Mouse (Mus musculus): Measurements from ENCODE around the gene Ddx10.

Gene Ddx10

GRCm38 (mm10) chr9:53247953-53248397 lies at the start of gene Ddx10:
Gene Ddx10 (minus strand): TSS chr9:53248053.
- peak; percentile 96 for DNase-seq (ENCODE audit: extremely low read depth, insufficient read length, low spot score)

DNA sequence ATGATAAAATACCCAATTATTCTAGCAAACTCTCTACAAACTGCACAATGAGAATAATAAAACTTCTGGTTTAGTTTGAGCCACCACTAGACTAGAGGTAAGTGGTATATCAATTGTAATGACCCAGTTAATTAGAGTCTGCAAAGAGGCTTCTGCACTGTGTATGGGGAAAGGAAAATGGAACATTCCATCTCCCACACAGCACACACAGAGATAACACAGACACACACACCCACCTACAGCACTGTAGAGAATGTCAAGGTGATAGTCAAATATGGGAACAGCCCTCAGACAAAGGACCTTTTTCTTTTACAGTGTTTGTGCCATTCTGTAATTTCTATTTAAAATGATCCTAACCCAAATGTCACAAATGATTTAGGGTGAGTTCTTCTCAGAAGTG lies 45.0 kb upstream of the Ddx10 start:
- DNase-seq (ENCODE audit: extremely low read depth, insufficient read length, low spot score), result no peak

DNA sequence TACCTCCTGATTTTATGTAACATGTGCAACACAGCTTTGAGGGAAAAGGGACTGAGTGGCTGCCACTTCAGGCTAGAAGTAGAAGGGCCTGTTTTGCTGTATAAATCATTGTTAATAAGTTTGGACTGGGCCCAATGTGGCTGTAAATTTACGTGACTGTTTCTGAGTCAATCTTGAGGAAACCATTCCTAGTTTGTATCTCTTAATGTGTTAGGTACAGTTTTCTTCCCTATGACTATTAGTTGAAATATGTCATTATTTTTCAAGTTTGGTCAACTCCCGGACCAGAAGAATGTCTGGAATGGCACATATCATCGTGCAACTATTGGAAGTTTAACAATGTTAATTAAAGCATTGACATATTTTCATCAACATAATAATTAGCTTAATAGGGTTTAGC lies 42.2 kb upstream of the Ddx10 start:
- no peak for DNase-seq (ENCODE audit: extremely low read depth, insufficient read length, low spot score)

- DNase-seq (ENCODE audit: extremely low read depth, insufficient read length, low spot score), result no peak
These were observed 38.9 kb upstream of the Ddx10 start for GRCm38 (mm10) chr9:53286793-53287192.

DNA sequence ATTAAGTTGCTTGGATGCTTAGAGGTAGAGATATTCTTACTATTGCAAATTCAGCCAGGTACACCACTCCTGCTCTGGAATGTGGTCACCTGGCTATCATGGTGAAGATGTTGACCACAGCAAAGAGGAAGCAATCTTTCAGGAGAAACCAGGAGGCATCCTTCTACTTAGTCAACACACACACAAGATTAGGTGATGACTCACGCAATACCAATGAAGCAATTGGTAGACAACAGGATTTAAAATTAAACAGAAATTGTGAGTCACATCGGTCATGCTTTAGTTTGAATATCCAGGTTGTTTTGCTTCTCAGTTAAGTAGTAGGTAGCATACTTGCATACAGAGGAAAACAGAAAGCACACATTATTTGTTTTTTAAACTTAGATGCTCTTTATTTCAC lies 31.1 kb upstream of the Ddx10 start:
- DNase-seq (ENCODE audit: extremely low read depth, insufficient read length, low spot score), result peak; percentile 24

- DNase-seq (ENCODE audit: extremely low read depth, insufficient read length, low spot score), result no peak
These were observed 28.5 kb upstream of the Ddx10 start for GRCm38 (mm10) chr9:53276381-53276780.

GRCm38 (mm10) chr9:53272714-53273113 lies 24.9 kb upstream of the Ddx10 start:
- DNase-seq (ENCODE audit: extremely low read depth, insufficient read length, low spot score), result no peak

- DNase-seq (ENCODE audit: extremely low read depth, insufficient read length, low spot score), result no peak
These were observed 24.4 kb upstream of the Ddx10 start for GRCm38 (mm10) chr9:53272207-53272606.

- DNase-seq (ENCODE audit: extremely low read depth, insufficient read length, low spot score), result no peak
These were observed 23.6 kb upstream of the Ddx10 start for GRCm38 (mm10) chr9:53271281-53272022.

DNA sequence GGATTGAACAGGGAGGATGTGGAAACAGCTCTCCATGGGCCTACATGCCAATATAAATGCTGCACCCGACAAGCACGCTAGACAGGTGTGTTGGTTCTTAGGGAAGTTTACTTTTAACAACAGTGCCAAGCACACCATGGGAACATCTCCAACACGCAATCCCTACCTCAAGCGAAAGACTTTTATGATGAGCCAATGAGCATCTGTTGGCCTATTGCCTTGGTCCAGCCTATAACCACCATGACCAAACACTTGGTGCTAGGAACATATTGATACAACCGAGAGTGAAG lies 21.6 kb upstream of the Ddx10 start:
- no peak for DNase-seq (ENCODE audit: extremely low read depth, insufficient read length, low spot score)

DNA sequence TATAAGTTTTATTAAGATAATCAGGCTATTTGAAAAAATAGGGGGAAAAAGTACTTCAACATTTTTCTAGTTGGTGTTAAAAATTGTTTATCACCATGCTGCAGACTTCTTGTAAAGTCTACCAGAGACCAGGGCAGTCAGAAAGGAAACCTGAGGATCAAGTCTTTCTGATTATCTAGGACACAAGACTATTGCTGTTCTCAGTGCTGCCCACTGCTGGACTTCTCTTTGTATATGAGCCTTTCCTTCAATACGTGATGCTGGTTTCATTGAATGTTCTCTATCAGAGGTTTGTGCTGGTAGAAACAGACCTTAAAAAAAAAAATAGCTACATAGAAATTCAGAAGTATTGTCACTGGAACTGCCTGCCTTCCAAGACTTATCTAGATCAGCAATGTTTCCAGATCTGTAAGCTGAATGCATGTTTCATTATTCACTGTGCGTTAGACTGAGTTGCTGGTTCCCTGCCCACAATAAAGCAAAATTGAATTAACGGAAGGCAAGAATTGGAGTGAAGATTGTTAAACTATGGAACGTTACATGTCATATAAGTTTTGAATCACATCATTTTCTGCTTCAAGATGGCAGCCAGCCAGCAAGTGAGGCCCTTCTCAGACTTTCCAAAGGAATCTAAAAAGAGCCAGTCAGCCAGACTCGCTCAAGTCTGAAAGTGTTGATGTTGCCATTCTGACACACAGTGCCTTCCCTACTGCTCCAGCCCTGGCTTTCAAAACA lies 21.0 kb upstream of the Ddx10 start:
- DNase-seq (ENCODE audit: extremely low read depth, insufficient read length, low spot score), result no peak

GRCm38 (mm10) chr9:53268036-53268435 lies 20.2 kb upstream of the Ddx10 start:
- DNase-seq (ENCODE audit: extremely low read depth, insufficient read length, low spot score), result no peak

- DNase-seq (ENCODE audit: extremely low read depth, insufficient read length, low spot score), result no peak
These were observed 17.7 kb upstream of the Ddx10 start for GRCm38 (mm10) chr9:53265589-53265988.

- DNase-seq (ENCODE audit: extremely low read depth, insufficient read length, low spot score), result peak; percentile 47
These were observed 16.5 kb upstream of the Ddx10 start for GRCm38 (mm10) chr9:53264387-53264786.

GRCm38 (mm10) chr9:53258199-53258598 lies 10.3 kb upstream of the Ddx10 start:
- DNase-seq (ENCODE audit: extremely low read depth, insufficient read length, low spot score), result no peak

DNA sequence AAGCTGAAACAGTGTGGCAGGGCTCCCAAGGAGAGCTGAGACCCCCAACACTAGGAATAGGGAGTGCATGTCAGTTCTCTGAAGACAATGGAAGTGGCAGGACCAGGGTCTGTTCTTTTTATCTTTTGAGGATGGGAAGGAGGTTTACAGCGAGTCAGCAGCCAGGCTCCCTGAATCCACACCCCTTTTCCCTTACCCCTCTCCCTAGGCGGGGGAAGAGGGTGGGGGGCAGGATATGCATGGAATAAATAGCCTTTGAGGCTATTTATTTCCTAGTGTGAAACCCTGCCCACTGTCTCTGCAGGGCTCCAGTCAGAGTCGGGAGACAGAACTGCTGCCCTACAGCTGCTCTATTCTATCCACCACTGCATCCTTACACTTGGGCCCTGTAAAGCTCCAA lies 9.9 kb upstream of the Ddx10 start:
- no peak for DNase-seq (ENCODE audit: extremely low read depth, insufficient read length, low spot score)

GRCm38 (mm10) chr9:53256690-53257305 lies 8.9 kb upstream of the Ddx10 start:
- no peak for DNase-seq (ENCODE audit: extremely low read depth, insufficient read length, low spot score)

GRCm38 (mm10) chr9:53254368-53254767 lies 6.5 kb upstream of the Ddx10 start:
- no peak for DNase-seq (ENCODE audit: extremely low read depth, insufficient read length, low spot score)

DNA sequence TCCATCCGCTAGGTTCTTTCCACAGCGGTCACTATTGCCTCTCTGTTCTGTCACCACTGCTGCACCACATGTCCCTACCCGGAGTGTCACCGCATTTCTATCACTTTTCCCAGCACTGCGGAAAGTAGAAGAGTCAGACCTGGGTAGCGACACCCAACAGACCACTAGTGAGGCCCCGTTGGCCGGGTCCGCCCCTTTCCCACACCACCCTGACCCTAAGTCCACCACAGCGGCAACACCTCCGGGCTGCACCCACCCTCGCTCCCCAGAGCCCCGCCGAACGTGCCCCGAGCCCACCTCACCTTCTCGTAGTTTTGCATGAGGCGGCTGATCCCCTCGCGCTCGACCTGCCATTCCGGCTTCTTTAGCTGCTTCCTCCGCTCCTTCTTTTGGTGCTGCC lies 337 bp downstream of the Ddx10 start:
- no peak for DNase-seq (ENCODE audit: extremely low read depth, insufficient read length, low spot score)

GRCm38 (mm10) chr9:53218181-53218580 lies 29.7 kb downstream of the Ddx10 start:
- DNase-seq (ENCODE audit: extremely low read depth, insufficient read length, low spot score), result no peak

- no peak for DNase-seq (ENCODE audit: extremely low read depth, insufficient read length, low spot score)
These were observed 39.6 kb downstream of the Ddx10 start for GRCm38 (mm10) chr9:53208283-53208682.

- DNase-seq (ENCODE audit: extremely low read depth, insufficient read length, low spot score), result no peak
These were observed 73.3 kb downstream of the Ddx10 start for GRCm38 (mm10) chr9:53174590-53174989.

Measured in 3134 (cell line).